Mouse (Mus musculus) CH12.LX (cell line): ENCODE measurements around the gene Ehd3. TPM values are rescaled to one million over a fixed set of nuclear protein-coding genes. Genes with fewer than 3 reads are reported as not detected.
A peak's percentile ranks its signal among the peaks of the same experiment; 100 is the strongest.

ENCODE experiments used
- DNase-seq: peaks from one replicate; pipeline ENCODE4 v3.0.0-alpha.2; 2013; ENCODE audit errors: extremely low read depth
- H3K27ac ChIP-seq: 2 replicates; pipeline ENCODE4 v1.5.1; 2012; ENCODE audit warnings: low read depth, mild to moderate bottlenecking, control low read depth, moderate library complexity; ENCODE audit not compliant: insufficient read depth
- H3K27me3 ChIP-seq: replicated peaks from 2 replicates; pipeline ENCODE3; 2012; ENCODE audit warnings: inconsistent platforms
- H3K36me3 ChIP-seq, 2 experiments: replicated peaks in 1 of 2; 2 replicates each; pipeline versions ENCODE3 to v1.6.1; 2012; ENCODE audit warnings: inconsistent platforms in 1 of 2, low read length in 1 of 2, mild to moderate bottlenecking in 1 of 2, mixed read lengths in 1 of 2, moderate library complexity in 1 of 2; ENCODE audit not compliant: control insufficient read depth in 1 of 2, insufficient read depth in 1 of 2
- H3K4me1 ChIP-seq, 2 experiments: 2 replicates each; pipeline ENCODE4 v1.6.1; 2012; ENCODE audit warnings: inconsistent platforms in 1 of 2, moderate library complexity in 1 of 2; ENCODE audit not compliant: insufficient read depth in 2 of 2, control insufficient read depth in 1 of 2
- H3K4me2 ChIP-seq: 2 replicates; pipeline ENCODE4 v1.6.1; 2012; ENCODE audit warnings: low read depth, mild to moderate bottlenecking, control low read depth; ENCODE audit not compliant: poor library complexity, insufficient read depth, severe bottlenecking
- H3K4me3 ChIP-seq, 3 experiments: fragments of 150-350 bp in 1 of 3; sonication (generic) in 1 of 3; replicated peaks in 1 of 3; 2 replicates each; pipeline versions ENCODE3 to v1.5.1; 2011 to 2012; ENCODE audit warnings: low read depth in 2 of 3, low read length in 2 of 3, mild to moderate bottlenecking in 2 of 3, moderate library complexity in 2 of 3, control low read depth in 1 of 3, improper control_type of control experiment in 1 of 3, inconsistent platforms in 1 of 3, mixed read lengths in 1 of 3; ENCODE audit not compliant: poor library complexity in 1 of 3
- H3K79me2 ChIP-seq: replicated peaks from 2 replicates; pipeline ENCODE4 v1.6.1; 2012; ENCODE audit warnings: mild to moderate bottlenecking, moderate library complexity; ENCODE audit not compliant: control insufficient read depth, poor library complexity, insufficient read depth, severe bottlenecking; ENCODE audit errors: extremely low read depth
- H3K9ac ChIP-seq: 2 replicates; pipeline ENCODE4 v1.6.1; 2012; ENCODE audit warnings: low read depth, mild to moderate bottlenecking, control low read depth, moderate library complexity; ENCODE audit not compliant: insufficient read depth
- H3K9me3 ChIP-seq: replicated peaks from 2 replicates; pipeline ENCODE3; 2012; ENCODE audit warnings: low read length, inconsistent platforms, mixed read lengths
- BHLHE40 ChIP-seq: IDR thresholded peaks from 2 replicates; pipeline ENCODE4 v1.6.1; 2011; ENCODE audit warnings: mild to moderate bottlenecking, low read depth, low read length, improper control_type of control experiment
- CHD2 ChIP-seq: IDR thresholded peaks from 2 replicates; pipeline ENCODE4 v1.6.1; 2011; ENCODE audit warnings: low read length, improper control_type of control experiment
- E2F4 ChIP-seq: IDR thresholded peaks from 2 replicates; pipeline ENCODE4 v1.6.1; 2011; ENCODE audit warnings: low read depth, low read length, improper control_type of control experiment; ENCODE audit not compliant: insufficient replicate concordance
- ELF1 ChIP-seq: IDR thresholded peaks from 2 replicates; pipeline ENCODE4 v1.6.1; 2014; ENCODE audit warnings: low read depth, mild to moderate bottlenecking, inconsistent platforms, low read length, improper control_type of control experiment
- EP300 ChIP-seq: IDR thresholded peaks from 2 replicates; pipeline ENCODE4 v1.6.1; 2011; ENCODE audit warnings: low read length, improper control_type of control experiment
- ETS1 ChIP-seq: conservative IDR thresholded peaks from 2 replicates; pipeline ENCODE4 v1.6.1; 2012; ENCODE audit warnings: low read depth, mild to moderate bottlenecking, inconsistent platforms, low read length, improper control_type of control experiment, moderate library complexity
- HCFC1 ChIP-seq: IDR thresholded peaks from 2 replicates; pipeline ENCODE4 v1.6.1; 2012; ENCODE audit warnings: low read depth, mild to moderate bottlenecking, inconsistent platforms, low read length, improper control_type of control experiment
- IRF4 ChIP-seq: IDR thresholded peaks from 2 replicates; pipeline ENCODE4 v1.6.1; 2014; ENCODE audit warnings: low read depth, mild to moderate bottlenecking, inconsistent platforms, low read length, improper control_type of control experiment
- JUN ChIP-seq: IDR thresholded peaks from 2 replicates; pipeline ENCODE4 v1.6.1; 2011; ENCODE audit warnings: low read depth, mild to moderate bottlenecking, low read length, improper control_type of control experiment, moderate library complexity; ENCODE audit not compliant: insufficient read depth
- JUND ChIP-seq: conservative IDR thresholded peaks from 2 replicates; pipeline ENCODE4 v1.6.1; 2011; ENCODE audit warnings: low read depth, low read length, improper control_type of control experiment
- KAT2A ChIP-seq: IDR thresholded peaks from 2 replicates; pipeline ENCODE4 v1.6.1; 2012; ENCODE audit warnings: low read length, improper control_type of control experiment, inconsistent platforms; ENCODE audit not compliant: insufficient replicate concordance
- MAFK ChIP-seq: IDR thresholded peaks from 2 replicates; pipeline ENCODE4 v1.6.1; 2011; ENCODE audit warnings: low read length, improper control_type of control experiment; ENCODE audit not compliant: insufficient replicate concordance
- MAX ChIP-seq: IDR thresholded peaks from 2 replicates; pipeline ENCODE4 v1.6.1; 2011; ENCODE audit warnings: low read length, improper control_type of control experiment
- MAZ ChIP-seq: IDR thresholded peaks from 2 replicates; pipeline ENCODE4 v1.6.1; 2012; ENCODE audit warnings: low read depth, mild to moderate bottlenecking, inconsistent platforms, low read length, improper control_type of control experiment, moderate library complexity
- MEF2A ChIP-seq: IDR thresholded peaks from 2 replicates; pipeline ENCODE4 v1.6.1; 2014; ENCODE audit warnings: low read depth, mild to moderate bottlenecking, inconsistent platforms, low read length, improper control_type of control experiment, borderline replicate concordance
- MXI1 ChIP-seq: IDR thresholded peaks from 2 replicates; pipeline ENCODE4 v1.6.1; 2011; ENCODE audit warnings: mild to moderate bottlenecking, low read depth, low read length, improper control_type of control experiment
- MYC ChIP-seq: IDR thresholded peaks from 2 replicates; pipeline ENCODE4 v1.6.1; 2011; ENCODE audit warnings: low read depth, mild to moderate bottlenecking, improper control_type of control experiment, low read length
- NELFE ChIP-seq: IDR thresholded peaks from 2 replicates; pipeline ENCODE4 v1.6.1; 2011; ENCODE audit warnings: low read depth, low read length, improper control_type of control experiment
- NRF1 ChIP-seq: IDR thresholded peaks from 2 replicates; pipeline ENCODE4 v1.6.1; 2014; ENCODE audit warnings: low read depth, mild to moderate bottlenecking, inconsistent platforms, low read length, improper control_type of control experiment, moderate library complexity
- POLR2A ChIP-seq: IDR thresholded peaks from 2 replicates; pipeline ENCODE4 v1.6.1; 2011; ENCODE audit warnings: low read depth, mild to moderate bottlenecking, improper control_type of control experiment, low read length
- RAD21 ChIP-seq: IDR thresholded peaks from 2 replicates; pipeline ENCODE4 v1.6.1; 2011; ENCODE audit warnings: low read depth, mild to moderate bottlenecking, low read length, improper control_type of control experiment, moderate library complexity
- RCOR1 ChIP-seq: conservative IDR thresholded peaks from 2 replicates; pipeline ENCODE4 v1.6.1; 2012; ENCODE audit warnings: low read depth, mild to moderate bottlenecking, inconsistent platforms, low read length, improper control_type of control experiment
- SIN3A ChIP-seq: IDR thresholded peaks from 2 replicates; pipeline ENCODE4 v1.6.1; 2012; ENCODE audit warnings: low read length, improper control_type of control experiment, inconsistent platforms
- TBP ChIP-seq: conservative IDR thresholded peaks from 2 replicates; pipeline ENCODE4 v1.6.1; 2011; ENCODE audit warnings: low read depth, low read length, improper control_type of control experiment
- TCF12 ChIP-seq: IDR thresholded peaks from 2 replicates; pipeline ENCODE4 v1.6.1; 2014; ENCODE audit warnings: low read depth, mild to moderate bottlenecking, inconsistent platforms, low read length, improper control_type of control experiment
- UBTF ChIP-seq: IDR thresholded peaks from 2 replicates; pipeline ENCODE4 v1.6.1; 2012; ENCODE audit warnings: low read depth, mild to moderate bottlenecking, inconsistent platforms, low read length, improper control_type of control experiment, moderate library complexity
- USF1 ChIP-seq: IDR thresholded peaks from 2 replicates; pipeline ENCODE4 v1.6.1; 2014; ENCODE audit warnings: low read depth, mild to moderate bottlenecking, inconsistent platforms, low read length, improper control_type of control experiment
- USF2 ChIP-seq: conservative IDR thresholded peaks from 2 replicates; pipeline ENCODE4 v1.6.1; 2011; ENCODE audit warnings: low read depth, low read length, improper control_type of control experiment
- ZC3H11A ChIP-seq: IDR thresholded peaks from 2 replicates; pipeline ENCODE4 v1.6.1; 2012; ENCODE audit warnings: low read depth, mild to moderate bottlenecking, inconsistent platforms, low read length, improper control_type of control experiment
- ZMIZ1 ChIP-seq: IDR thresholded peaks from 2 replicates; pipeline ENCODE4 v1.6.1; 2012; ENCODE audit warnings: low read depth, mild to moderate bottlenecking, inconsistent platforms, low read length, improper control_type of control experiment
- dilution Hi-C: fragments of 300-500 bp; cut with MboI; formaldehyde crosslinking; loops from 2 replicates; pipeline ENCODE4 v1.14.3; 2020; ENCODE audit warnings: low sequenced_read_pairs; ENCODE audit not compliant: extremely low pct_unique_long_range_greater_than_20kb, extremely low pct_ligation_motif_present
- in situ Hi-C: fragments of 300-500 bp; cut with MboI; formaldehyde crosslinking; loops from 3 replicates; pipeline ENCODE4 v1.14.3; 2019; ENCODE audit warnings: low sequenced_read_pairs, low pct_ligation_motif_present, low pct_unique_long_range_greater_than_20kb, mixed read lengths
- polyA plus RNA-seq: library from polyadenylated mRNA; unstranded; fragments of >175 nt; gene quantifications from 2 replicates; pipeline ENCODE4 v1.2.1, GENCODE M21; 2012; ENCODE audit warnings: low read depth; ENCODE audit not compliant: insufficient read length
- total RNA-seq, 2 experiments: library from RNA; depleted of rRNA; stranded (reverse); fragments of 300-350 nt in 1 of 2; fragments of >200 nt in 1 of 2; gene quantifications; 2 replicates each; pipeline ENCODE4 v1.2.3; 2012 to 2014

Ehd3 gene
- total and polyA plus RNA-seq, 3 experiments = 11.0 to 37.0 (median 26.5) TPM

DNA sequence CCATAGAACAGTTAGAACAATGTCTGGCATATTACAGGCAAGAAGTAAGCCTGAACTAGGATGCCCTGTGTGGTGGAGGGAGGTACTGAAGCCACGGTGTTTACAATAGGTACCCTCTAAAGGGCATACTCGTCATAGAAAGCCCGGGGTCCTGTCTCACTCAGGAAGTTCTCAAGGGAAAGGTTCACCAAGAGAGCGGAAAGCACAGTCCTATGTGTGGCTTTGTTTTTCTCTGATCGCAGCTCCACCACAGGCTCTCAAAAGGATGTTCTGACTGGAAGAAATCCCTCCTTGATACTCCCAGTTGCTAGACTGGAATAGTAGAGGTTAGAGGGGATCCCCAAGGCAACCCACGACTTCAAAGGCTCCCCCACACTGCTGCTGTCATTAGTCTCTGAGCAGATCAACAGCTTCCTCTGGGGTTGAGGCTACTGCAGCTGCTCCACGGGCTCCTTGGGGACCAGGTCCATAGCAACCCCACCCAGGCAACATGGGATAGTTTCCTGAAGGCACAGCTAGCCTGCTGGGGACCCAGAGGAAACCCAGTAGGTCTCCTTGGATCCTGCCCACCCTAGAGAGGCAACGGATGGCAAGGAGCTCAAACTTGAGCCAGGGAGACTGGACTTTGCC lies 9.2 kb downstream of the Ehd3 start:
- no peak overlapping the region for H3K27ac ChIP-seq
- no peak for TF ChIP-seq USF2
- TF ChIP-seq MAX = no peak
- TF ChIP-seq MAFK = no peak
- TF ChIP-seq CHD2 = no peak
- TF ChIP-seq NRF1 = no peak
- TF ChIP-seq ZC3H11A = no peak
- TF ChIP-seq UBTF = no peak
- TF ChIP-seq ELF1 = no peak
- TF ChIP-seq NELFE = no peak
- no peak for TF ChIP-seq MYC
- no peak for TF ChIP-seq E2F4
- TF ChIP-seq RAD21 = no peak
- no peak for TF ChIP-seq JUND
- TF ChIP-seq BHLHE40 = no peak
- TF ChIP-seq ZMIZ1 = no peak
- TF ChIP-seq USF1 = no peak
- no peak for TF ChIP-seq HCFC1
- no peak for TF ChIP-seq EP300
- no peak for TF ChIP-seq ETS1
- TF ChIP-seq, all 38 proteins: peak for 0
- DNase-seq = no peak
- Histone ChIP-seq H3K27me3 (no peaks in the 10 kb centered on the region), H3K4me3 (no peak overlapping the region), H3K9ac (no peak overlapping the region), H3K4me2 (no peak overlapping the region), H3K36me3 (peaks cover 0 to 43% of the 10 kb centered on the region in 2 experiments), H3K4me1 (peaks cover 36 to 100% of the 10 kb centered on the region in 2 experiments), H3K79me2 (no peaks in the 10 kb centered on the region), H3K9me3 (no peaks in the 10 kb centered on the region)
- dilution Hi-C loops (no loop called here), in situ Hi-C loops (no loop called here)

DNA sequence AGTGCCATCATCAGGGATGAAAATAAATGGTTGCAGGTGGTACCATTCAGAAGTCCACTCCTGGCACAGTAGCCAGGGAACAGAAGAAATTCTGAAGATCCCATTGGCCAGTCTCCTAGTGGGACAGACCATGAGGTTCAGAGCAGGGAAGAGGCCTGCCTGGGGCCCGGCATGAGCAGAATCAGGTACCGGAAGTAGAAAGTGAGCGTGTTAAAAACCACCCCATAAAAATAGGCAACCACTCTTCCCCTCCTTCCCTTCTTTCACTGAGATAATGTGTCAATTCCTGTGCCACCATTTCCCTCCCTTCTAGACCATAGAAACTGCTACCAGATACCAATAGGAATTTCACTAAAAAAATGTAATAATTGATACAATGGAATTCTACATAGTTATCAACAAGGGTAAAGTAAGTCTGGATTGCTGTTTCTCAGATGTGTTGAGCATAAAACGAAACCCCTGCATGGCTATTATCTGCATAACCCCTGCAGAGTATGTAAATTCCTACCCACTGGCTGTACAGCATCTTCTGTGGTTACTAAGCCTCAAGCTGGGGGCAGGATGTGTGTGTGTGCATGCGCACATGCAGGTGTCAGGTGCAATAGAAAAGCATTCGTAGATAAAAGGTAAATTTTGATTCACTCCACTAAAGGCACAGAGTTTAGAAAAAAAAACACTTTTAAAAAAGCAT lies 10.7 kb downstream of the Ehd3 start:
- Histone ChIP-seq H3K27me3 (no peaks in the 10 kb centered on the region), H3K36me3 (peaks cover 0 to 47% of the 10 kb centered on the region in 2 experiments), H3K4me1 (peaks cover 37 to 97% of the 10 kb centered on the region in 2 experiments), H3K9ac (no peak overlapping the region), H3K79me2 (no peaks in the 10 kb centered on the region), H3K9me3 (no peaks in the 10 kb centered on the region), H3K27ac (peak overlapping the region; percentile 64), H3K4me3 (no peak overlapping the region), H3K4me2 (peak overlapping the region; percentile 34)
- peak; percentile 85 for DNase-seq
- dilution Hi-C loops = no loop called here
- in situ Hi-C loops = no loop called here
- TF ChIP-seq MEF2A (peak; percentile 71), MAZ (peak; percentile 62; the same call in 1 of the 2 replicates), MYC (peak; percentile 54; the same call in 1 of the 2 replicates), ELF1 (peak; percentile 66), USF2 (no peak), BHLHE40 (peak; percentile 94), EP300 (peak; percentile 85), SIN3A (peak; percentile 47; the same call in 1 of the 2 replicates), MXI1 (0 out of 2 replicates have a peak, but pooled peaks have one; percentile 33), TBP (0 out of 2 replicates have a peak, but pooled peaks have one; percentile 34), KAT2A (no peak), TCF12 (peak; percentile 87), POLR2A (0 out of 2 replicates have a peak, but pooled peaks have one; percentile 21), IRF4 (peak; percentile 73), JUN (no peak), USF1 (no peak), RCOR1 (peak; percentile 66; the same call in 1 of the 2 replicates)
